Mouse (Mus musculus) intestine, embryonic 15.5 days (tissue): Measurements from ENCODE around the gene Mmrn2. TPM values are rescaled to one million over a fixed set of nuclear protein-coding genes. Genes with fewer than 3 reads are reported as not detected.
A peak's percentile ranks its signal among the peaks of the same experiment; 100 is the strongest.

Experiments
- ATAC-seq: fragments of 200-750 bp; cut with Nextera tagmentation; 2 replicates; pipeline ENCODE4 v1.8.0; 2017; ENCODE audit warnings: moderate TSS enrichment, moderate library complexity
- H3K27ac ChIP-seq: fragments of 300-500 bp; sonication (generic); 2 replicates; pipeline ENCODE4 v1.5.1; 2015; ENCODE audit warnings: mild to moderate bottlenecking, inconsistent platforms
- H3K27me3 ChIP-seq: fragments of 300-500 bp; sonication (generic); replicated peaks from 2 replicates; pipeline ENCODE4 v1.6.1; 2015; ENCODE audit warnings: inconsistent platforms
- H3K36me3 ChIP-seq: fragments of 300-500 bp; sonication (generic); 2 replicates; pipeline ENCODE4 v1.6.1; 2015; ENCODE audit warnings: inconsistent platforms
- H3K4me1 ChIP-seq: fragments of 300-500 bp; sonication (generic); replicated peaks from 2 replicates; pipeline ENCODE4 v1.6.1; 2015; ENCODE audit warnings: inconsistent platforms
- H3K4me2 ChIP-seq: fragments of 300-500 bp; sonication (generic); replicated peaks from 2 replicates; pipeline ENCODE4 v1.6.1; 2015; ENCODE audit warnings: mild to moderate bottlenecking, inconsistent platforms
- H3K4me3 ChIP-seq: fragments of 300-500 bp; sonication (generic); replicated peaks from 2 replicates; pipeline ENCODE4 v1.5.1; 2015; ENCODE audit warnings: inconsistent platforms
- H3K9ac ChIP-seq: fragments of 300-500 bp; sonication (generic); 2 replicates; pipeline ENCODE4 v1.6.1; 2015; ENCODE audit warnings: inconsistent platforms
- H3K9me3 ChIP-seq: fragments of 300-500 bp; sonication (generic); 2 replicates; pipeline ENCODE4 v1.6.1; 2016; ENCODE audit warnings: inconsistent platforms
- WGBS: fragments of 180-500 bp; shearing (Covaris S2); methylation state at CpG from one replicate; pipeline ENCODE4 v1.1.7; 2015; 5-methylcytosine and 5-hydroxymethylcytosine counted together
- polyA plus RNA-seq: library from polyadenylated mRNA; unstranded; fragments of >200 nt; fragmentation: Nextera tagmentation; extraction: Ambion mirVana; gene quantifications from 2 replicates; pipeline ENCODE4 v1.2.1, GENCODE M21; 2015

Gene Mmrn2
- polyA plus RNA-seq, 1 experiment from 2014 or later, result 7.9 TPM

- Histone ChIP-seq H3K4me2 (no peak overlapping the region), H3K27me3 (no peaks in the 10 kb centered on the region), H3K4me3 (no peak overlapping the region), H3K27ac (no peak overlapping the region), H3K4me1 (0 out of 2 replicates have a peak, but pooled peaks cover 3% of the 10 kb centered on the region), H3K36me3 (peaks cover 7% of the 10 kb centered on the region), H3K9me3 (no peaks in the 10 kb centered on the region), H3K9ac (no peak overlapping the region)
- ATAC-seq, result no peak
- WGBS, result 66% methylated on average over 5 of the region's 5 CpGs
Observed at GRCm38 (mm10) chr14:34450451-34450850, 75.2 kb downstream of the Mmrn2 start.

GRCm38 (mm10) chr14:34451872-34452271 lies 76.6 kb downstream of the Mmrn2 start:
- Histone ChIP-seq H3K27me3 (no peaks in the 10 kb centered on the region), H3K4me2 (no peak overlapping the region), H3K9ac (no peak overlapping the region), H3K27ac (no peak overlapping the region), H3K4me1 (0 out of 2 replicates have a peak, but pooled peaks cover 3% of the 10 kb centered on the region), H3K4me3 (no peak overlapping the region), H3K36me3 (peaks cover 4% of the 10 kb centered on the region; the same call in 1 of the 2 replicates), H3K9me3 (no peaks in the 10 kb centered on the region)
- no peak for ATAC-seq

GRCm38 (mm10) chr14:34453648-34454047 lies 78.4 kb downstream of the Mmrn2 start:
- H3K9me3 ChIP-seq, result no peaks in the 10 kb centered on the region
- no peak overlapping the region for H3K9ac ChIP-seq
- no peak overlapping the region for H3K4me2 ChIP-seq
- WGBS, result 23% methylated on average over 6 of the region's 6 CpGs
- ATAC-seq, result peak; percentile 51; the same call in 1 of the 2 replicates
- H3K4me3 ChIP-seq, result no peak overlapping the region
- no peaks in the 10 kb centered on the region for H3K27me3 ChIP-seq
- H3K36me3 ChIP-seq, result no peaks in the 10 kb centered on the region
- 0 out of 2 replicates have a peak, but pooled peaks cover 3% of the 10 kb centered on the region for H3K4me1 ChIP-seq
- no peak overlapping the region for H3K27ac ChIP-seq

Other genes with a start within 250 kb of the Mmrn2 start
- 0.21 and 0.41 TPM in 2 replicates for gene Npy4r, start 223.0 kb upstream of the Mmrn2 start, polyA plus RNA-seq
- 0.19 and 0.30 TPM in 2 replicates for gene Gprin2, start 173.8 kb upstream of the Mmrn2 start, polyA plus RNA-seq
- gene Syt15, start 155.9 kb upstream of the Mmrn2 start, polyA plus RNA-seq, result 0.73 and 1.1 TPM in 2 replicates
- 6.7 and 7.0 TPM in 2 replicates for gene Shld2, start 65.0 kb upstream of the Mmrn2 start, polyA plus RNA-seq
- 90.1 and 91.9 TPM in 2 replicates for gene Glud1, start 64.7 kb upstream of the Mmrn2 start, polyA plus RNA-seq
- gene Fam25c, start 20.0 kb upstream of the Mmrn2 start, polyA plus RNA-seq, result not detected in 2 replicates
- 37.4 and 38.2 TPM in 2 replicates for gene Sncg, start 676 bp upstream of the Mmrn2 start, polyA plus RNA-seq
- gene Bmpr1a, start 127.9 kb downstream of the Mmrn2 start, polyA plus RNA-seq, result 34.8 and 41.3 TPM in 2 replicates
- gene 9230112D13Rik, start 147.3 kb downstream of the Mmrn2 start, polyA plus RNA-seq, result not detected in 2 replicates
- gene Ldb3, start 213.2 kb downstream of the Mmrn2 start, polyA plus RNA-seq, result 7.6 and 7.8 TPM in 2 replicates
- gene Opn4, start 224.7 kb downstream of the Mmrn2 start, polyA plus RNA-seq, result 0.37 TPM in 1 of 2 replicates, not detected in the other